ENCODE assay signal across 13 mouse cellular contexts in genomic region chr9:22430315-22430840, GRCm38 (mm10). TPM values are rescaled to one million over a fixed set of nuclear protein-coding genes. Genes with fewer than 3 reads are reported as not detected.
DNase-seq lines count a peak whose midpoint lies in the region; ATAC-seq and TF ChIP-seq lines count a peak whose summit lies in the region.
"Had no signal": no experiment of that assay in that cellular context is flagged by ENCODE, and none has a peak within 500 bp of the region (broad histone marks: within the 10 kb centered on the region; RNA-seq: fewer than 3 reads in every experiment).

No protein-coding gene starts in this region.

- no peak for DNase-seq in intestine, embryonic 14.5 days (ENCODE audit: low spot score)
- peak; percentile 34 for DNase-seq in MEL-GATA-1-ER (ENCODE audit: extremely low read depth, low read depth)
- peak; percentile 45 for DNase-seq in induced T-regulatory cell, adult 2 months (ENCODE audit: low read depth)
- no peak for DNase-seq in neural tube, embryonic 10.5 days (ENCODE audit: extremely low spot score, low spot score)
- no peak for DNase-seq in urinary bladder, postnatal 10 days (ENCODE audit: low spot score)
- no peak for DNase-seq in layer of hippocampus, postnatal 25 days (ENCODE audit: extremely low spot score in 1 of 2, low spot score in 1 of 2)

- H3K9me3 ChIP-seq in intestine, embryonic 14.5 days (ENCODE audit: control insufficient read depth, low read length) = no peaks in the 10 kb centered on the region
- H3K9me3 ChIP-seq in intestine, postnatal 0 days (ENCODE audit: control insufficient read depth) = no peaks in the 10 kb centered on the region
- H3K9me3 ChIP-seq: forebrain, embryonic 13.5 days; hindbrain, embryonic 13.5 days had no signal

- peak overlapping the region; percentile 20 for H3K4me2 ChIP-seq in intestine, embryonic 14.5 days (ENCODE audit: low read length)
- no peak overlapping the region; the same call in 1 of the 2 replicates for H3K4me2 ChIP-seq in intestine, postnatal 0 days (replicated peaks; ENCODE audit: low read depth)
- H3K4me2 ChIP-seq: forebrain, embryonic 13.5 days; hindbrain, embryonic 13.5 days had no signal

- no peak overlapping the region for H3K27ac ChIP-seq in intestine, embryonic 14.5 days (ENCODE audit: low read depth)
- no peak overlapping the region for H3K27ac ChIP-seq in intestine, postnatal 0 days (ENCODE audit: low read depth, low read length)
- H3K27ac ChIP-seq: forebrain, embryonic 13.5 days; hindbrain, embryonic 13.5 days had no signal

- no peaks in the 10 kb centered on the region for H3K36me3 ChIP-seq in intestine, embryonic 14.5 days (ENCODE audit: control insufficient read depth, insufficient read depth, low read length)
- no peaks in the 10 kb centered on the region for H3K36me3 ChIP-seq in intestine, postnatal 0 days (ENCODE audit: control insufficient read depth, insufficient read depth)

- TF ChIP-seq CTCF in intestine, postnatal 0 days (IDR thresholded peaks at IDR 0.05; ENCODE audit: low read depth) = no peak

- no peak overlapping the region for H3K9ac ChIP-seq in intestine, embryonic 14.5 days (ENCODE audit: low read length)
- H3K9ac ChIP-seq in intestine, postnatal 0 days (ENCODE audit: low read depth, low read length) = no peak overlapping the region
- H3K9ac ChIP-seq: forebrain, embryonic 13.5 days; hindbrain, embryonic 13.5 days had no signal

- WGBS in intestine, embryonic 14.5 days = 40% methylated on average over 5 of the region's 5 CpGs
- 39% methylated on average over 5 of the region's 5 CpGs for whole genome bisulfite sequencing in intestine, postnatal 0 days

- H3K27me3 ChIP-seq in intestine, embryonic 14.5 days (replicated peaks; ENCODE audit: control insufficient read depth, insufficient read depth, low read length) = no peaks in the 10 kb centered on the region
- no peaks in the 10 kb centered on the region for H3K27me3 ChIP-seq in intestine, postnatal 0 days (replicated peaks; ENCODE audit: control insufficient read depth, insufficient read depth, low read length)
- H3K27me3 ChIP-seq: forebrain, embryonic 13.5 days; hindbrain, embryonic 13.5 days; Patski had no signal

- no peak for ATAC-seq in intestine, embryonic 14.5 days (replicated peaks; ENCODE audit: low FRiP score, low TSS enrichment, low read depth)
- ATAC-seq in intestine, postnatal 0 days = no peak
- peak; percentile 55 for ATAC-seq in megakaryocyte-erythroid progenitor cell, adult 5-6 weeks (replicated peaks; ENCODE audit: low FRiP score, low TSS enrichment, poor library complexity, severe bottlenecking)
- ATAC-seq: forebrain, embryonic 13.5 days; Patski had no signal

- H3K4me1 ChIP-seq in intestine, embryonic 14.5 days (replicated peaks; ENCODE audit: control insufficient read depth, insufficient read depth, low read length) = peaks cover 5% of the 10 kb centered on the region
- no peaks in the 10 kb centered on the region for H3K4me1 ChIP-seq in intestine, postnatal 0 days (replicated peaks; ENCODE audit: control insufficient read depth, insufficient read depth, low read length)
- H3K4me1 ChIP-seq: hindbrain, embryonic 13.5 days had no signal

- H3K4me3 ChIP-seq in intestine, embryonic 14.5 days (ENCODE audit: low read depth, low read length) = no peak overlapping the region
- no peak overlapping the region for H3K4me3 ChIP-seq in intestine, postnatal 0 days (ENCODE audit: low read depth, low read length)
- H3K4me3 ChIP-seq: forebrain, embryonic 13.5 days; hindbrain, embryonic 13.5 days; myocyte had no signal

RNA-seq across cellular contexts. Expression of gene 9530077C05Rik, which starts 19.1 kb away (rescaled TPM):
- polyA plus RNA-seq in intestine, embryonic 14.5 days (2014; fragmentation: Nextera tagmentation; extraction: Ambion mirVana) = 5.3 and 5.9 TPM in 2 replicates
- polyA plus RNA-seq in intestine, postnatal 0 days (2015; fragmentation: Nextera tagmentation; extraction: Ambion mirVana) = 1.8 and 2.0 TPM in 2 replicates
- total RNA-seq in megakaryocyte-erythroid progenitor cell, adult 5-6 weeks (2014; fragmentation: Nextera tagmentation) = 5.8 and 10.7 TPM in 2 replicates
- total RNA-seq in megakaryocyte-erythroid progenitor cell, adult 5-6 weeks (2017) = 11.7 and 16.4 TPM in 2 replicates
- total RNA-seq in layer of hippocampus, postnatal 25 days (2021) = 1 to 10 TPM; 6.0 to 6.8 TPM

RNA-seq across cellular contexts. Expression of gene Gm17545, which starts 23.7 kb away (rescaled TPM):
- polyA plus RNA-seq in intestine, embryonic 14.5 days (2014; fragmentation: Nextera tagmentation; extraction: Ambion mirVana) = not detected in 2 replicates
- not detected in 2 replicates for polyA plus RNA-seq in intestine, postnatal 0 days (2015; fragmentation: Nextera tagmentation; extraction: Ambion mirVana)
- total RNA-seq in megakaryocyte-erythroid progenitor cell, adult 5-6 weeks (2014; fragmentation: Nextera tagmentation) = not detected in 2 replicates
- total RNA-seq in megakaryocyte-erythroid progenitor cell, adult 5-6 weeks (2017) = not detected in 2 replicates
- total RNA-seq in layer of hippocampus, postnatal 25 days (2021) = not detected
- total RNA-seq: left cerebral cortex, postnatal 10 days had no signal
- polyA plus RNA-seq: forebrain, embryonic 13.5 days; hindbrain, embryonic 13.5 days; myocyte; Patski had no signal

RNA-seq across cellular contexts. Expression of gene Rp9, which starts 39.2 kb away (rescaled TPM):
- 82.2 and 84.3 TPM in 2 replicates for polyA plus RNA-seq in intestine, embryonic 14.5 days (2014; fragmentation: Nextera tagmentation; extraction: Ambion mirVana)
- polyA plus RNA-seq in intestine, postnatal 0 days (2015; fragmentation: Nextera tagmentation; extraction: Ambion mirVana) = 94.5 and 95.2 TPM in 2 replicates
- total RNA-seq in megakaryocyte-erythroid progenitor cell, adult 5-6 weeks (2014; fragmentation: Nextera tagmentation) = 128 and 174 TPM in 2 replicates
- total RNA-seq in megakaryocyte-erythroid progenitor cell, adult 5-6 weeks (2017) = 257 and 309 TPM in 2 replicates
- total RNA-seq in layer of hippocampus, postnatal 25 days (2021) = 10 to 100 TPM; 29.2 to 32.4 TPM

RNA-seq across cellular contexts. Expression of gene Anln, which starts 41.4 kb away (rescaled TPM):
- polyA plus RNA-seq in intestine, embryonic 14.5 days (2014; fragmentation: Nextera tagmentation; extraction: Ambion mirVana) = 55.7 and 61.4 TPM in 2 replicates
- 9.9 and 10.9 TPM in 2 replicates for polyA plus RNA-seq in intestine, postnatal 0 days (2015; fragmentation: Nextera tagmentation; extraction: Ambion mirVana)
- 79.4 and 93.1 TPM in 2 replicates for total RNA-seq in megakaryocyte-erythroid progenitor cell, adult 5-6 weeks (2014; fragmentation: Nextera tagmentation)
- total RNA-seq in megakaryocyte-erythroid progenitor cell, adult 5-6 weeks (2017) = 59.5 and 67.9 TPM in 2 replicates
- 10 to 100 TPM; 17.9 to 23.8 TPM for total RNA-seq in layer of hippocampus, postnatal 25 days (2021)

RNA-seq across cellular contexts. Expression of gene Bbs9, which starts 45.1 kb away (rescaled TPM):
- polyA plus RNA-seq in intestine, embryonic 14.5 days (2014; fragmentation: Nextera tagmentation; extraction: Ambion mirVana) = 14.2 and 18.6 TPM in 2 replicates
- polyA plus RNA-seq in intestine, postnatal 0 days (2015; fragmentation: Nextera tagmentation; extraction: Ambion mirVana) = 4.9 and 5.8 TPM in 2 replicates
- total RNA-seq in megakaryocyte-erythroid progenitor cell, adult 5-6 weeks (2014; fragmentation: Nextera tagmentation) = 12.2 and 25.8 TPM in 2 replicates
- 17.8 and 20.2 TPM in 2 replicates for total RNA-seq in megakaryocyte-erythroid progenitor cell, adult 5-6 weeks (2017)
- 10 to 100 TPM; 22.1 to 25.2 TPM for total RNA-seq in layer of hippocampus, postnatal 25 days (2021)

Comparison
In these comparisons a context has a peak if more than half of its experiments do, and no peak if none do; other contexts are left out.
1. DNase-seq: peak in MEL-GATA-1-ER (single experiment) and induced T-regulatory cell, adult 2 months (single experiment); none in intestine, embryonic 14.5 days (single experiment), neural tube, embryonic 10.5 days (single experiment), urinary bladder, postnatal 10 days (single experiment) and layer of hippocampus, postnatal 25 days (0 of 2).